Mouse (Mus musculus) liver, embryonic 18 days (tissue): ENCODE measurements around the gene Six4. TPM values are rescaled to one million over a fixed set of nuclear protein-coding genes. Genes with fewer than 3 reads are reported as not detected.

Experiments used
- polyA plus RNA-seq: library from polyadenylated mRNA; depleted of rRNA; stranded (reverse); fragments of >200 nt; gene quantifications from 2 replicates; pipeline ENCODE4 v1.2.3, GENCODE M21; 2012; rRNA removed

Gene Six4
- 0.02 TPM in 2 replicates for polyA plus RNA-seq

DNA sequence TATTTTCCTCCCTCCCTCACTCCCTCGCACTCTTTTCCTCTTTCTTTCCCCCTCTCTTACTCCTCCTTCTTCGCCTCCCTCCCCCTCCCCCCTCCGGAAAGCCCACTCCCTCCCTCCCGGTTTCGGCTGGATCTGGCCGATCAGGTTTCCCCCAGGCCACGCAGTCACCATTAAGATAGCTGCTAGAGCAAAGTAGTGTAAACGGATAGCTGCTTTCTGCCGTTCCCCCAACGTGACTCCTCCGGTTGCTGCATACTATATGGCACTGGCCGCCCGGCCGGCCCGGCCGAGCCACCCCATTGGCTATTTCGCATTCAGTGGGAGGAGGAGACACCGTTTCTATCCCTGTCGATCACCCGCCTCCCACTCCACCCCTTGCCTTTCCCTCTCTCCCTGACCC lies at the start of gene Six4:
Gene Six4 (minus strand): TSS at position 261 of the 400 bp plus-strand sequence.

DNA sequence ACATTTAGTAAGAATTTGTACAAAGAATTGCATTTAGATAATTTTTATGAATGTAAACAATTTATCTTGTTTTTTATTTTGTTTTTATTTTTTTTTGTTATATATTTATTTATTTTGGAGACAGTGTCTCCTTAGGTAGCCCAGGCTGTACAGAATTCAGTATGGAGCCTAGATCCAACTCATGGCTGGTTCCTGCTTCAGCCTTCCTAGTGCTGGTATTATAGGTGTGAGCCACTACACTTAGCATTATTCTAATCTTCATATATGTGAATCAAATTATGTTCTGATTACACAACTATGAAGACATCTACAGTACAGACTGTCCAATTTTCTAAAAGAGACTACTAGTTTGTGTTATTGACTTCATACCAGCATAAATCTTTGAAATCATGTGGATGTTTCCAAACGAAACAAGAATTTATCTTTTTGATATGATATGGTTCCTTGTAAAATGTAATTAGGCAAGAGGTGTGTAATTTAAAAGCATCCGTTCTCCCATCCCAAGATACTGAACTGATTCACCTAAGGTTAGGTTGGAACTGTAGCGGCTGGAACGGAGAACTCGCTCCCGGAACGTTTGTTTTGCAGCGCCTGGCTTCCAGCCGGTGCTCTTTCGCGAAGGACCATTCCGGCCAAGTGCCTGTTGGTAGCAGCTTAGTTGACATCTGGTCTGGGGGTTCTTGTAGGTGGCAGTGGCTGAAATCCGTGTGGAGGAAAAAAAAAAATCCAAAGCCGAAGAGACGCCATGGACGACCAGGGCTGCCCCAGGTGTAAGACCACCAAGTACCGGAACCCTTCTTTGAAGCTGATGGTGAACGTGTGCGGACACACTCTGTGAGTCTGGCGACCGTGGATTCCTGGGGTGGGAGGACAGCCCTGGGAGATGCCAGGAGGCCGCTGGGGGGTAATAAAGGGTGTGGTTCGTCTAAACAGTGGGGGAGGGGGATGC lies 10.1 kb upstream of the Six4 start, which contains the start of gene Mnat1:
Gene Mnat1 (plus strand): TSS at position 625 of the 949 bp plus-strand sequence.

DNA sequence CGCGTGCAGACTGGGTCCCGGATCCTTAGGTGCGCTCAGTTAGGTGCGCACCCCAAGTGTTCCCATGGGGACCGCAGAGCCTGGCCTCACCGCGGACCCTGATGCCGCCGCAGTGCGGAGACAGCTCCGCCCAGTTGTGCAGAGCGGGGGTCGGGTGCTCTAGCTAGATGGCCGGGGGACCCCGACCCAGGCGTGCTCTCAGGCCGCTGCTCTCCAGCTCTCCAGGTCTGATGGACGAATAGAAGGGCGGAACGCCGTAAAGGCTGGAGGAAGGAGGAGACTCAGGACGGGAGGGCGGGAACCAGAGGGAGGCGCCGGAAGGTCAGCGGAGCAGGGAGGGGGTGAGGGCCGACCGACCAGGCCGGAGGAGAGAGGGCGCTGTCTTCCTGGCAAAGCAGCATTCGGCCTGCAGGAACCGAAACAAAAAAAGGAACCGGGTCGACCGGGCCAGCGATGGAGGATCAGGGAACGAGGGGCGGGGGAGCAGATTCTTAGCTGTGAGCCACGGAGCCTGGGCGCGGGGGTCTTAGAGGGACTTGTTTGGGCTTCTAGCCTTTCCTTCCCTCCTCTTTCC lies 59.5 kb downstream of the Six4 start, which contains the start of gene Six1:
Gene Six1 (minus strand): TSS at position 220 of the 574 bp plus-strand sequence.

Other genes starting within 250 kb of the Six4 start
- gene Six6, start 173.6 kb downstream of the Six4 start, polyA plus RNA-seq, result not detected in 2 replicates
- 0.20 and 0.38 TPM in 2 replicates for gene 4930447C04Rik, start 172.7 kb downstream of the Six4 start, polyA plus RNA-seq
- 0.01 TPM in 1 of 2 replicates, not detected in the other for gene Six1, start 59.6 kb downstream of the Six4 start, polyA plus RNA-seq
- gene Mnat1, start 10.3 kb upstream of the Six4 start, polyA plus RNA-seq, result 6.3 and 6.5 TPM in 2 replicates
- gene Trmt5, start 173.3 kb upstream of the Six4 start, polyA plus RNA-seq, result 4.9 and 5.0 TPM in 2 replicates
- gene Slc38a6, start 173.3 kb upstream of the Six4 start, polyA plus RNA-seq, result 4.2 and 5.1 TPM in 2 replicates